Mouse (Mus musculus): ENCODE data around the gene 4930402H24Rik.

- no peak for TF ChIP-seq CTCF (IDR thresholded peaks at IDR 0.05; ENCODE audit: borderline replicate concordance, insufficient read depth, low read length)
- no peak for TF ChIP-seq POLR2A (IDR thresholded peaks at IDR 0.05; ENCODE audit: low read depth, low read length)
Observed at GRCm38 (mm10) chr2:130870916-130871315, 35.3 kb downstream of the 4930402H24Rik start.
